In the genomic region with DNA sequence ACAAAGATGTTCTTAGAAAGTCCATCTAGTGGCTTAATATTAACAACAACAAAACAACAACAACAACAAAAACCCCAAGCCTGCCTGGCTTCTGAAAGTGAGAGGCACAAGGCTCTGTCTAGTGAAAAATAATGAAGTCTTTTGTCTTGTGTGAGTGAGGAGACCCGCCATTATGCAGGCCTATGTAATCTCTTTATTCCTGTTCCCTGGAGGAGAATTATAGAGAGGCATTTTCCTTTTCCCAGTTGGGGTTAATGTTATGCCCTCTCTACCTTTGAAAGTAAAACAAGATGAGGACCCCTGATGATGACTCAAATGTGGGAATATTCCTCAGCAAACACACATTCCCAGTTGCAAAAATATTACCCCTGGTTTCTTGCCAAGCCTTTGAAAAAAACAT, we compare ENCODE assay signal across 31 mouse cellular contexts.
DNase-seq lines count a peak whose midpoint lies in the region; ATAC-seq lines count a peak whose summit lies in the region.
"Had no signal": no experiment of that assay in that cellular context is flagged by ENCODE, and none has a peak within 500 bp of the region (broad histone marks: within the 10 kb centered on the region; RNA-seq: fewer than 3 reads in every experiment).

No protein-coding gene starts in this region.

- DNase-seq in embryo, embryonic 11.5 days (ENCODE audit: low read depth, low spot score), result peak; percentile 7
- DNase-seq in embryo, embryonic 9.5 days (ENCODE audit: extremely low spot score), result no peak
- DNase-seq in forebrain, embryonic 11.5 days (ENCODE audit: low spot score), result no peak
- DNase-seq in forebrain, embryonic 14.5 days (ENCODE audit: low spot score), result no peak
- peak; percentile 15 for DNase-seq in midbrain, embryonic 14.5 days
- no peak for DNase-seq in thymus, postnatal 25 days
- DNase-seq: adrenal gland, adult 2 months; adrenal gland, postnatal 14 days; B cell, adult 2 months; cerebellum, adult 11-12 months; cerebellum, adult 8-10 months; cerebellum, postnatal 10 days; cerebellum, postnatal 36 days; gastrocnemius, postnatal 10 days; gastrocnemius, postnatal 36 days; heart, adult 2 months; heart, postnatal 14 days; heart, postnatal 4 days had no signal

- H3K4me1 ChIP-seq in forebrain, embryonic 11.5 days (replicated peaks; ENCODE audit: control insufficient read depth, insufficient read depth, low read length), result no peaks in the 10 kb centered on the region
- H3K4me1 ChIP-seq in forebrain, embryonic 14.5 days (ENCODE audit: control insufficient read depth, insufficient read depth, low read length), result no peaks in the 10 kb centered on the region
- H3K4me1 ChIP-seq in midbrain, embryonic 14.5 days (ENCODE audit: control insufficient read depth, insufficient read depth, low read length), result no peaks in the 10 kb centered on the region
- no peaks in the 10 kb centered on the region for H3K4me1 ChIP-seq in midbrain, embryonic 16.5 days (ENCODE audit: control insufficient read depth, insufficient read depth, low read length)
- H3K4me1 ChIP-seq: embryonic facial prominence, embryonic 12.5 days; heart, embryonic 10.5 days; heart, embryonic 13.5 days had no signal

- no peaks in the 10 kb centered on the region for H3K27me3 ChIP-seq in forebrain, embryonic 11.5 days (ENCODE audit: control insufficient read depth, insufficient read depth, low read length)
- no peaks in the 10 kb centered on the region for H3K27me3 ChIP-seq in forebrain, embryonic 14.5 days (replicated peaks; ENCODE audit: control insufficient read depth, insufficient read depth, low read length)
- no peaks in the 10 kb centered on the region for H3K27me3 ChIP-seq in midbrain, embryonic 14.5 days (ENCODE audit: control insufficient read depth, insufficient read depth, low read length)
- no peaks in the 10 kb centered on the region for H3K27me3 ChIP-seq in midbrain, embryonic 16.5 days (ENCODE audit: control insufficient read depth, insufficient read depth, low read depth, low read length)
- H3K27me3 ChIP-seq: CH12.LX; embryonic facial prominence, embryonic 12.5 days; heart, embryonic 13.5 days; Patski had no signal

- H3K9ac ChIP-seq in forebrain, embryonic 11.5 days (ENCODE audit: low read length), result no peak overlapping the region
- no peak overlapping the region for H3K9ac ChIP-seq in forebrain, embryonic 14.5 days (ENCODE audit: low read length)
- no peak overlapping the region for H3K9ac ChIP-seq in midbrain, embryonic 14.5 days (replicated peaks; ENCODE audit: low read length)
- H3K9ac ChIP-seq in midbrain, embryonic 16.5 days (ENCODE audit: low read depth, low read length), result no peak overlapping the region
- H3K9ac ChIP-seq: embryonic facial prominence, embryonic 12.5 days; heart, embryonic 13.5 days; hindbrain, embryonic 14.5 days had no signal

- no peaks in the 10 kb centered on the region for H3K36me3 ChIP-seq in forebrain, embryonic 11.5 days (ENCODE audit: control insufficient read depth, insufficient read depth, low read length)
- no peaks in the 10 kb centered on the region for H3K36me3 ChIP-seq in forebrain, embryonic 14.5 days (ENCODE audit: control insufficient read depth, insufficient read depth, low read length)
- H3K36me3 ChIP-seq in midbrain, embryonic 14.5 days (ENCODE audit: control insufficient read depth, insufficient read depth, low read length), result no peaks in the 10 kb centered on the region
- no peaks in the 10 kb centered on the region for H3K36me3 ChIP-seq in midbrain, embryonic 16.5 days (ENCODE audit: control insufficient read depth, insufficient read depth, low read length)
- H3K36me3 ChIP-seq: embryonic facial prominence, embryonic 12.5 days; G1E; heart, embryonic 10.5 days; heart, embryonic 13.5 days had no signal

- ATAC-seq in forebrain, embryonic 11.5 days (replicated peaks; ENCODE audit: low FRiP score), result peak; percentile 55
- no peak for ATAC-seq in forebrain, embryonic 14.5 days
- ATAC-seq in midbrain, embryonic 14.5 days (ENCODE audit: low FRiP score, low TSS enrichment), result no peak
- ATAC-seq in midbrain, embryonic 16.5 days, result no peak
- ATAC-seq: forebrain, embryonic 16.5 days; hindbrain, postnatal 0 days; inflammation-experienced regulatory T-cells, adult 6 months; intestine, embryonic 16.5 days; Patski had no signal

- H3K4me3 ChIP-seq in forebrain, embryonic 11.5 days (ENCODE audit: low read depth, low read length), result no peak overlapping the region
- H3K4me3 ChIP-seq in forebrain, embryonic 14.5 days (ENCODE audit: low read depth, low read length), result no peak overlapping the region
- no peak overlapping the region for H3K4me3 ChIP-seq in midbrain, embryonic 14.5 days (replicated peaks; ENCODE audit: low read depth, low read length)
- H3K4me3 ChIP-seq in midbrain, embryonic 16.5 days (ENCODE audit: low read depth, low read length), result no peak overlapping the region
- H3K4me3 ChIP-seq: embryonic facial prominence, embryonic 12.5 days; erythroblast, embryonic 14.5 days; heart, adult 2 months; heart, embryonic 10.5 days; heart, embryonic 13.5 days had no signal

- H3K4me2 ChIP-seq in forebrain, embryonic 11.5 days (ENCODE audit: low read depth, low read length, severe bottlenecking), result no peak overlapping the region
- no peak overlapping the region for H3K4me2 ChIP-seq in forebrain, embryonic 14.5 days (ENCODE audit: low read length)
- no peak overlapping the region for H3K4me2 ChIP-seq in midbrain, embryonic 14.5 days (ENCODE audit: low read length)
- H3K4me2 ChIP-seq in midbrain, embryonic 16.5 days (ENCODE audit: low read length), result no peak overlapping the region
- H3K4me2 ChIP-seq: embryonic facial prominence, embryonic 12.5 days; heart, embryonic 13.5 days; hindbrain, embryonic 14.5 days had no signal

- H3K9me3 ChIP-seq in forebrain, embryonic 11.5 days (ENCODE audit: control insufficient read depth, low read length), result no peaks in the 10 kb centered on the region
- H3K9me3 ChIP-seq in forebrain, embryonic 14.5 days (replicated peaks; ENCODE audit: control insufficient read depth, low read length), result no peaks in the 10 kb centered on the region
- H3K9me3 ChIP-seq in midbrain, embryonic 14.5 days (ENCODE audit: control insufficient read depth, low read length), result no peaks in the 10 kb centered on the region
- no peaks in the 10 kb centered on the region for H3K9me3 ChIP-seq in midbrain, embryonic 16.5 days (replicated peaks; ENCODE audit: control insufficient read depth, low read length, poor library complexity, severe bottlenecking)
- H3K9me3 ChIP-seq: embryonic facial prominence, embryonic 12.5 days; G1E; heart, embryonic 10.5 days had no signal

- WGBS in forebrain, embryonic 11.5 days, result 9% methylated on average over 1 of the region's 1 CpGs
- 3% methylated on average over 1 of the region's 1 CpGs for WGBS in forebrain, embryonic 14.5 days
- WGBS in midbrain, embryonic 14.5 days, result 25% methylated on average over 1 of the region's 1 CpGs
- 23% methylated on average over 1 of the region's 1 CpGs for WGBS in midbrain, embryonic 16.5 days

- H3K27ac ChIP-seq in forebrain, embryonic 11.5 days (ENCODE audit: low read depth, low read length), result no peak overlapping the region
- H3K27ac ChIP-seq in forebrain, embryonic 14.5 days (ENCODE audit: low read depth, low read length), result no peak overlapping the region
- H3K27ac ChIP-seq in midbrain, embryonic 14.5 days (replicated peaks; ENCODE audit: low read depth, low read length), result no peak overlapping the region
- H3K27ac ChIP-seq in midbrain, embryonic 16.5 days (ENCODE audit: low read length), result no peak overlapping the region
- H3K27ac ChIP-seq: embryonic facial prominence, embryonic 12.5 days; heart, adult 2 months; heart, embryonic 10.5 days; heart, embryonic 13.5 days; hindbrain, embryonic 14.5 days; hindbrain, postnatal 0 days had no signal

Comparison
In these comparisons a context has a peak if more than half of its experiments do, and no peak if none do; other contexts are left out.
1. DNase-seq: peak in embryo, embryonic 11.5 days (single experiment) and midbrain, embryonic 14.5 days (single experiment); none in embryo, embryonic 9.5 days (single experiment), forebrain, embryonic 11.5 days (single experiment), forebrain, embryonic 14.5 days (single experiment) and thymus, postnatal 25 days (single experiment).